Mouse (Mus musculus): ENCODE measurements around the gene Immt.
"Not testable (repeated sequence)": the region's sequence is repeated elsewhere in the genome, so short reads cannot be mapped to it uniquely, and the experiment has no call there.

The Immt gene

DNA sequence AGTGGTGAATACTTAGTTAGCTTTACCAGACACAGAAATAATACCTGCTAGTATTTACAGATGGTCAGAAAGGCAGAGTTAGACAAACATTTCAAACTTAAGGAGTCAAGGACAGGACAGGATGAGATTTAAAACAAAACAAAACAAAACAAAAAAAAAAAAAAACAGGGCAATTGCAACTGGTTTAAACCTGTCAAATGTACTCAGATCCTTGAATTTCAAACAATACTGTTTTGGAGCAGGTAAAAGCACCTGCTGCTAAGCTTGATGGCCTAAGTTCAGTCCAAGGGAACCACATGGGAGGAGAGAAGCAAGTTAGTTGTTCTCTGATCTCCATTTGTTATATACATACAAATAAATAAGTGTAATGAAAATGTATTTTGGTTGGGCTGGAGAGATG lies 8.7 kb downstream of the Immt start:
- intact Hi-C loops (cut with DNase I), result no loop called here

DNA sequence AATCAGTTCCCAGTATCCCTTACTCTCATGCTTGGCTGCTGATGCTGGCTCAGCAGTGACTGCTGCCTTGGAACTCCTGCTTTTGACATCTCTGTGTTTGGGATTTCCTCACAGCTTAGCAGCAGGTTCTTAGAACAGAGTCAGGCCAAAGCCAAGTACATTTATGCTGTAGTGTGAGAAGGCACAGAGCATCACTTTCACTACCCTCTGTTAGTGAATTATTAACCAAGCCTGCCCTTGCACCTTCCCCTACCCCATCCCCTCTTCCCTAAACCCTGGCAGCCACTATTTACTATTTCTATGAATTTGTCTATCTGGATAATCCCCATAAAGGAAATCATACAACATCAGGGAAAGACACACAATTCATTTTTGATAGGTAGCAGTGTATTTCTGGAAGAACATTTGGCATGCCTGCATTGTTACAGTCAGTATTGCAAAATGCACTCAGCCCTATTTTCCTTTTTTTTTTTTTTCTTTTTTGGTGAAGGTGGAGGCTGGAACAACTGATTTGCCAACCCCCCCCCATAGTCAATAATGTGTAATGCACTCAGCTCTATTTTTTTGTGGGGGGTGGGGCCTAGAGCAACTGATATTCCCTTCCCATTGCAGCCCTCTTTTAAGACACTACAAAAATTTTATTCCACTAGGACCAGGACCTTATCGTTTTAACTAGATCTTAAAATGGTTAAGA lies 9.6 kb downstream of the Immt start:
- intact Hi-C loops (cut with DNase I), result no loop called here

DNA sequence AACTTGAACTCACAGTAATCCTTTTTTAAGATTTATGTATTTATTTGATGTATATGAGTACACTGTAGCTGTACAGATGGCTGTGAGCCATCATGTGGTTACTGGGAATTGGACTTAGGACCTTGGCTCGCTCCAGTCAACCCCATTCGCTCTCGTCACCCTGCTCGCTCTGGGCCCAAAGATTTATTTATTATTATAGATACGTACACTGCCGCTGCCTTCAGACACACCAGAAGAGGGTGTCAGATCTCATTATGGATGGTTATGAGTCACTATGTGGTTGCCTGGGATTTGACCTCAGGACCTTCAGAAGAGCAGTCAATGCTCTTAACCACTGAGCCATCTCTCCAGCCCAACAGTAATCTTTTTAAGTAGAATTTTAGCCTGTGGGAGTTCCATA lies 15.8 kb downstream of the Immt start:
- intact Hi-C loops (cut with DNase I), result not testable (repeated sequence)

DNA sequence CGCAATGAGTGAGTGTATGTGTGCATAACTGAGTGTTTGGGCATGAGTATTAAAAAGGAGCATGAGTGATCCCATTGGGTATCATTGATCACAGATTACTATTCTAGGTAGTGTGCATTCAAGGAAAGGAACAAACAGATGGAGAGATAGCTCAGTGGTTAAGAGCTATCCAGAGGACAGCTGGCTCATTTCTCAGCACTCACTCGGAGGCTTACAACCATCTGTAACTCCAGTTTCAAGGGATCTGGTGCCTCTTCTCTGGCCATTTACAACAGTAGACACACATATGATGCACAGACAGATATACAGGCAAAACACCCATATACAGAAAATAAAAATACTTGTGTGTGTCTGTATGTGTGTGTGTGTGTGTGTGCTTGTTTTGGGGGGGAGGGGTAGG lies 36.6 kb downstream of the Immt start:
- intact Hi-C loops (cut with DNase I), result loop anchor here (5.0 kb wide), 1 partner anchor 300 kb away; no protein-coding TSS in a partner anchor

DNA sequence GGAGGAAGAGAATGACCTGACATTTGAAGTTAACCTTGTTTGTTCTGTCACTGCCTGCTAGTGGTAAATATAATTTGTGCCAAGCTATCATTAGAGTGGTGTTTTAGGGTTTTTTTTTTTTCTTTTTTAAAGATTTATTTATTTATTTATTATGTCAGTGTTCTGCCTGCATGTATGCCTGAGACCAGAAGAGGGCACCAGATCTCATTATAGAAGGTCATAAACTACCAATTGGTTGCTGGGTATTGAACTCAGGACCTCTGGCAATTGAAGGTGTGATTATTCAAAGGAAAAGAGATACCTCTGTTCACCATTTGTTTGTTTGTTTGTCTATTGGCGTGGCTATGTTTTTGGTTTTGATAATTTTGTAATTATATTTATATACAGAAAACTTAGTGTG lies 37.7 kb downstream of the Immt start:
- intact Hi-C loops (cut with DNase I), result loop anchor here (5.0 kb wide), 1 partner anchor 298 kb away; no protein-coding TSS in a partner anchor

DNA sequence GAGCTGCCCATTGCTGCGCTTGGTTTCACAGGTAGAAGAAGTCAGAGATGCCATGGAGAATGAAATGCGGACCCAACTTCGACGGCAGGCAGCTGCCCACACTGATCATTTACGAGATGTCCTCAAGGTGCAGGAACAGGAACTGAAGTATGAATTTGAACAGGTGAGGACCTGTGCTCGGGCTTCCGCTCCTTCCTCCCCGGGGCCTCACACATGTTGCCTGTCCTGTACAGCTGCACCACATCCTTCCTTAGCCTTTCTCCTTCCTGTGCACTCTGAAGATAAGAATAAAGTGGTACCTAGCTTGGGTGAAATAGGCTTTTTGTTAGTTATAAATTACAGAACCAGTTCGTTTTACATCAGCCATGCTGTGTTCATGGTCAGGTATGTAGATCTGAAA lies 40.3 kb downstream of the Immt start:
- intact Hi-C loops (cut with DNase I), result no loop called here

DNA sequence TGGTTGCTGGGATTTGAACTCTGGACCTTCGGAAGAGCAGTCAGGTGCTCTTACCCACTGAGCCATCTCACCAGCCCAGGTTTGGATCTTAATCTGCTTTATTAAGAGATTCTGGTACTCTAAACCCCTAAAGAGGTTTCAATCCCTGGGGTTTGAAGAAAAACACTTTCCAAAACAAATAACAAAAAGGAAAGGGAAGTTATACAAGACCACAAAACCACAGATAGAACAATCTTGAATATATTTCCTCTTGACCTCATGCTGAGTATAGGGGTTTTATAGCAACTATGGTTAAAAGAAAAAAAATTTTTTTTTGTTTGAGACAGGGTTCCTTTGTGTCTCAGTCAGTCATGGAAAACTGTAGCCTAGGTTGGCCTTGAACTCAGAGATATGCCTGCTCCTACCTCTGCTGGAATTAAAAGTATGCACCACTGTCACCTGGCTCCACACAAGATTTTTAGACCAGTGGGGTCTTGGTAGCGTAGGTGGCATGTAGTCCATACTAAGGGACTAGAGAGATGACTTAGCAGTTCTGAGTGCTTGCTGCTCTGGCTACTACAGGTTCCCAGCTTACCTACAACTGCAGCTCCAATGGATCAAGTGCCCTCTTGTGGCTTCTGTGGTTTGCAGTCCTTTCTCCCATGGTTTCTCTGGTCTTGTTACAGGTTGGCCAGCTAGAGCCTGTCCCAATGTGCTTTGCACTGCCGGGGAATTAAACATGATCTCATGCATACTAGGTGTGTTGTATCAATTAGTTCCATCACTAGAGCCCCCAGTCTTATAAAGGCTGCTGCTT lies 47.0 kb downstream of the Immt start:
- intact Hi-C loops (cut with DNase I), result no loop called here

DNA sequence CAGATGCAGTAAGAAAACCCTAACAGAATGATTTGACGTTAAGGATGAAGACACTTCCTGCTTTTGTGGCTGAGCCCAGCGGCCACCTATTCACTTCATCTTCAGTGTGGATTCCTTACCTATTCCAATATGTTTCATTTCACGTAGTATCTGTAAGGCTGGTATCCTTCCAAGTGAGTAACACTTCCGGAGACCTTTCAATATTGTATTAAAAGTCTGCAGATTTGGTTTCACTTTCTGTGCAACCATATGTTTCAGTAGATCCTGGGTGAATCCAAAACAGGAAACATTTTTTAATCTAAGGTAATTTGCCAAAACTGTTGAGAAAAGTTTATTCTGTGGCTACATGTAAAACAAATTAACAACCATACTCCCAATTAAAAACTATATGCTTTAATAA lies 62.1 kb downstream of the Immt start:
- intact Hi-C loops (cut with DNase I), result loop anchor here (10.0 kb wide), 1 partner anchor 278 kb away; no protein-coding TSS in a partner anchor

DNA sequence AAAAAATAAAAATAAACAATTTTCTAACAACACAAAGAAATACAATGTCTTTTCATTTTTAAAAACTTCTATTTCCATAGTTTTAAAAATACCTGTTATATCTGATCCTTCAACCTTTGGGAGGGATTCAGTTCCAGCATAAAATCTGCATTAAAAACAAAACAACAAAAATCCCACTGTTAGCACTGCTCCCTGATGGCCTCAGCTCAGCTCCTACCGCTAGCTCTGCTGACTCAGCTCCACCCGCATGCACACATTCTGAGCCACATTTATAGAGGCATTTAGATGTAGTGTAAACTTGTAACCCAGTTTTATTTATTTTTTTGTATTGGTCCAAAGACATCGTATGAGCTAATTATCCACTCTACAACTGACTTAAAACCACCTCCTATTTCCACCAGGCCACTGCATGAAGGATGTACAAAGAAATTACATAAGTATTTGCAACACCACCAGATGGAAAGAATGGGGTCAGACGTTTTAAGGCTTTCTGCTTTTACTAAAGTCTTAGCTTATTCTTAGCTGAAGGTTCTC lies 76.6 kb downstream of the Immt start:
- intact Hi-C loops (cut with DNase I), result no loop called here

DNA sequence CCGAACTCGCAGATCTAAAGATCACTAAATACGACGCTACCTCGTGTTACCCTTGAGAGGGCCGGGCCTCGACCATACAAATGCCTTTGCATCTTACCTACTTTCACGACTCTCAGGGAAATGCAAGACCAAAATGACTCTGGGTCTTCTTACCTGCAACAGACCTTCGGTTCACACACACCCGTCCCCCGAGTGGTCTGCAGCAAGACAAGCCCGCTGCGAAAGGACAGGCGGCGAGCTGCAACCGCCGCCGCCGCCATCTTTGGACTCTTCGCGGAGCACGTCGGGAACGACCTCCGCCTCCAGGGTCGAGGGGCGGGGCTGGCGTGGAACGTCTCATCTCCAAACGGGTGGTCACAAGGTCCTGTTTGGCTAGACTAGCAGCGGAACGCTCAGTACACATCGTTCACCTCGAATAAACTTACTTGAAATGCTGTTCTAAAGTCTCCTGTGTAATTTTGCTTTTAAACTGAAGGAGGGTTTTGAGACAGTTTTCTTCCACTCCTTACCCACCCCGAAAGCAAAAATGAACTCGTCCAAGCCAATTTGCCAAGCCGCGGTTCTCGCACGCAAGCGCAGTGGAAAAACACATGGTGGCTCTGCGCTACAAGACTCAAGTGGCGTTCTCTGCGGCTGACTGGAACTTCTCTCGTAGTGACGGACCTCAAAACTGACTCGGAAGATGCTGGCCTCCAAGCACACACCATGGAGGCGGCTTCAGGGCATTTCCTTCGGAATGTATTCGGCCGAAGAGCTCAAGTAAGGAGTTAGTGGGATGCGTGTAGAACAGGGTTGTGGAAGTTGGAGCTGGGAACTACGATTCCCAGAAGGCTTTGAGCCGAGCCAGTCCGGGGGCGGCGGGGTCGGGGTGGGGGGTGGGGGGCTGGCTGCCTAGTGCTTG lies 77.6 kb downstream of the Immt start, which contains the start of the genes Ptcd3 and Polr1a:
Ptcd3 (minus strand) TSS at position 270 of the 901 bp plus-strand sequence.
Polr1a (plus strand) TSS at position 573 of the 901 bp plus-strand sequence.
- intact Hi-C loops (cut with DNase I), result no loop called here

DNA sequence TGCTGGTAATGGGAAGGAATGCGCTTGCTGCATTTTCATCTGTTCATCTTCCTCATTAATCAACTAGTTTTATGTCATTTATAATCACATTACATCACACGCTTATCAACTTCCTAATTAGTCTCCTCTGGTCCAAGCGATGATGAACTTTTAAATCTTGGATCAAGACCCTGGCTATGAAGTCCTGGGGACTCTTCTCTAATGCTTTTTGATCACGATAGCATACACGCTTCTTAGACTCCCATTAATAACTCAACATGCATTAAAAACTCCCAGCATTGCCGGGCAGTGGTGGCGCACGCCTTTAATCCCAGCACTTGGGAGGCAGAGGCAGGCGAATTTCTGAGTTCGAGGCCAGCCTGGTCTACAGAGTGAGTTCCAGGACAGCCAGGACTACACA lies 78.3 kb downstream of the Immt start:
- intact Hi-C loops (cut with DNase I), result no loop called here

DNA sequence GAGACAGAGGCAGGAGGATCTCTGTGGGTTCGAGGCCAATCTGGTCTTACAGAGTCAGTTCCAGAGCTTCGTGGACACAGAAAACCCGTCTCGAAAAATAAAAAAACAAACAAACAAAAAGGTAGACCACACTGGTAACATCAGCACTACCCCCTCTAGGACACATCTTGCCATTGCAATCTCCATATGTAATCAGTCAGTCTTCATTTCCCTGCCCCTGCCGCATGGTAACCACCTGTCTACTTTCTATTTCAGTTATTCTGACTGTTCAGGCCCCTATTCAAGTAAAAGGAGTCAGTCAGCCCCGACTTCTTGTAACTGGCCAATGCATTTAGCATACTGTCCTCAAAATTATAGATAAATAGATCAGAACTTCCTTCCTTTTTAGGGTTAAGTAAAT lies 78.7 kb downstream of the Immt start:
- intact Hi-C loops (cut with DNase I), result no loop called here

DNA sequence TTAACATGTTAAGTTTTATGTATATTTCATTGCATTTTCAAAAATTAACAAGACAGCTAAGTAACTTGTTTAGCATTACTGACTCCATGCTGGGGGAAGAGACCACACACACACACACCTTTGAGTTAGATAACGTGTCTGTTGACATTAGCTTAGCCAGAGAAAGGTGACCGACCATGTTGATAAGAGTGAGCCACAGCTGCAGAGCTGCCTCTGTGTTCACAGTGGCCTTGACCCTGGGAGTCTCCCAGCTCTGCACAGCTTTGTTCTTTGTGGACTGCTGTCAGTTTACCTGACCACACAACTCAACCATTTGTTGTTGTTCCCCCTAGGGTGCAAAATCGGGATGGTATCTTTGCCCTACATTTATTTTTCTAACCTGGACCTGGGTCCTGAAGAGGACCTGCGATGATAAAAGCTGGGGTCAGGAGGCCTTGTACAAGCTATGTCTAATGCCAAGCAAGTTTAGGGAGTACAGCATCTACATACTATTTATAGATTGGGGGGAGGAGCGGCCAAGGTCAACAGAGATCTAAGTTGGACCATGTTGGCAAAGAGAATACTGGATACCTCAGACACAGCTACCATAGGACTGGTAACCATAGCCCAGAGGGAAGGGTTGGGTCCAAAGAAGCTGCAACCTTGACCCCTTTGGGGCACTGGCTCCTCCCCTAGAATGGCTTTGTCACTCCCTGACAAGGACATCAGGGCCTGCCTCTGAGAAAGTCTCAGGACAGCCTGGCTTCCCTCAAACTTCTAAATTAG lies 80.7 kb downstream of the Immt start:
- intact Hi-C loops (cut with DNase I), result no loop called here

DNA sequence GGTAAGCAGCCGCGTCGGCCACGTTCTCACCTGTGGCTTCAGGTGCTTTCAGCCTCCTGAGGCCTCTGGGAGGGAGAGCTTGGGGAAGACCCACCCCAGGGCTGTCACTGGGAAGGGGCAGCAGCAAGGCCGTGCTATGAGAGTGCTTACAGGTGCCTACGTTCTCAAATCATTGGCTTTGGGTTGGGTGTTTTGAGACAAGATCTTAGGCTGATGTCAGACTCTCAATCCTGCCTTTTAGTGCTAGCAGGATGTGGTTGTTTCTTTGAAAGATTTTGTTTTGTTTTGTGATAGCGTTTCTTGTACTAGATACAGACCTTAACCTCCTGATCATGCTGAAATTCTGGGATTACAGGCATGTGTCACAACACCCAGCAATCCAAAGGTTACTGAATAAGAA lies 89.6 kb downstream of the Immt start:
- intact Hi-C loops (cut with DNase I), result loop anchor here (10.0 kb wide), 1 partner anchor 344 kb away; no protein-coding TSS in a partner anchor

DNA sequence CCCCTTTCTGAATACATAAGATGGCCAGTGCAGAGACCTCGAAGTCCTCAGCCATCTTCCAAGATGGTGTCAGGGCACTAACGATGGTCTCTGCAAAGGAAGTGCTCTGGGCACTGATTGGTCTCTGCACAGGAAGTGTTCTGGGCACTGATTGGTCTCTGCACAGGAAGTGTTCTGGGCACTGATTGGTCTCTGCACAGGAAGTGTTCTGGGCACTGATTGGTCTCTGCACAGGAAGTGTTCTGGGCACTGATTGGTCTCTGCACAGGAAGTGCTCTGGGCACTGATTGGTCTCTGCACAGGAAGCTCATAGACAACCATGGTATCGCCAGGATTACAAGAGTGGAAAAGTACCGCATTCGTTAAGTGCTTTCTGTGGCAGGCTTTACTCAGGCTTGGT lies 94.1 kb downstream of the Immt start:
- intact Hi-C loops (cut with DNase I), result loop anchor here (10.0 kb wide), 1 partner anchor 340 kb away; no protein-coding TSS in a partner anchor
